Mouse (Mus musculus): ENCODE measurements around the gene Serpinb6c.
"Not testable (repeated sequence)": the region's sequence is repeated elsewhere in the genome, so short reads cannot be mapped to it uniquely, and the experiment has no call there.

Serpinb6c gene

GRCm38 (mm10) chr13:33905176-33905954 is at the start of gene Serpinb6c:
TSS of gene Serpinb6c (minus strand) at chr13:33905708.
- DNase-seq (ENCODE audit: low spot score): no peak

- no peak for DNase-seq (ENCODE audit: low spot score)
Measured at GRCm38 (mm10) chr13:33952947-33953346, 47.4 kb upstream of the Serpinb6c start.

- DNase-seq (ENCODE audit: low spot score): no peak
Measured at GRCm38 (mm10) chr13:33952075-33952449, 46.6 kb upstream of the Serpinb6c start.

GRCm38 (mm10) chr13:33951308-33952074 is 46.0 kb upstream of the Serpinb6c start:
- no peak for DNase-seq (ENCODE audit: low spot score)

GRCm38 (mm10) chr13:33942212-33942779 is 36.8 kb upstream of the Serpinb6c start:
- no peak for DNase-seq (ENCODE audit: low spot score)

- no peak for DNase-seq (ENCODE audit: low spot score)
Measured at GRCm38 (mm10) chr13:33941288-33941808, 35.8 kb upstream of the Serpinb6c start.

GRCm38 (mm10) chr13:33937587-33937986 is 32.1 kb upstream of the Serpinb6c start:
- not testable (repeated sequence) for DNase-seq (ENCODE audit: low spot score)

GRCm38 (mm10) chr13:33937151-33937550 is 31.6 kb upstream of the Serpinb6c start:
- DNase-seq (ENCODE audit: low spot score): no peak

- peak; percentile 53 for DNase-seq (ENCODE audit: low spot score)
Measured at GRCm38 (mm10) chr13:33935465-33936181, 30.1 kb upstream of the Serpinb6c start.

- no peak for DNase-seq (ENCODE audit: low spot score)
Measured at GRCm38 (mm10) chr13:33934743-33935142, 29.2 kb upstream of the Serpinb6c start.

- DNase-seq (ENCODE audit: low spot score): peak; percentile 27
Measured at GRCm38 (mm10) chr13:33930912-33931311, 25.4 kb upstream of the Serpinb6c start.

- no peak for DNase-seq (ENCODE audit: low spot score)
Measured at GRCm38 (mm10) chr13:33930281-33930680, 24.8 kb upstream of the Serpinb6c start.

- no peak for DNase-seq (ENCODE audit: low spot score)
Measured at GRCm38 (mm10) chr13:33921699-33922098, 16.2 kb upstream of the Serpinb6c start.

- no peak for DNase-seq (ENCODE audit: low spot score)
Measured at GRCm38 (mm10) chr13:33921041-33921440, 15.5 kb upstream of the Serpinb6c start.

- DNase-seq (ENCODE audit: low spot score): no peak
Measured at GRCm38 (mm10) chr13:33906821-33907220, 1.3 kb upstream of the Serpinb6c start.

GRCm38 (mm10) chr13:33903290-33903689 is 2.2 kb downstream of the Serpinb6c start:
- no peak for DNase-seq (ENCODE audit: low spot score)

- DNase-seq (ENCODE audit: low spot score): no peak
Measured at GRCm38 (mm10) chr13:33894207-33894606, 11.3 kb downstream of the Serpinb6c start.

GRCm38 (mm10) chr13:33843308-33843707 is 62.2 kb downstream of the Serpinb6c start, which contains the start of gene Serpinb6e:
TSS of gene Serpinb6e (minus strand) at chr13:33843408.
- no peak for DNase-seq (ENCODE audit: low spot score)

GRCm38 (mm10) chr13:33830751-33831150 is 74.8 kb downstream of the Serpinb6c start:
- DNase-seq (ENCODE audit: low spot score): no peak
